In genomic region chr2:29439857-29440502, GRCm38 (mm10) we compare ENCODE assay signal across 15 mouse cellular contexts.
A peak's percentile ranks its signal among the peaks of the same experiment; 100 is the strongest.
DNase-seq lines count a peak whose midpoint lies in the region; ATAC-seq and TF ChIP-seq lines count a peak whose summit lies in the region.
"Had no signal": no experiment of that assay in that cellular context is flagged by ENCODE, and none has a peak within 500 bp of the region (broad histone marks: within the 10 kb centered on the region; RNA-seq: fewer than 3 reads in every experiment).

No protein-coding gene starts in this region.

- no peak for DNase-seq in left cerebral cortex, adult 2 months (ENCODE audit: extremely low spot score in 1 of 2, low spot score in 2 of 2)
- DNase-seq in left cerebral cortex, adult 9 months (ENCODE audit: low spot score in 2 of 2) = no peak
- no peak for DNase-seq in spleen, adult 2 months (ENCODE audit: low read depth in 1 of 2, low spot score in 2 of 2)
- DNase-seq in spleen, adult 18-20 months = no peak
- DNase-seq in cerebellum, adult 9-11 months = no peak
- no peak for DNase-seq in lung, postnatal 14 days
- DNase-seq in gastrocnemius, postnatal 10 days = no peak
- DNase-seq: adrenal gland, postnatal 36 days; cerebellum, adult 9-10 months; embryo, embryonic 11 days; heart, postnatal 36 days; liver, embryonic 13.5 days had no signal

- ATAC-seq in forebrain, embryonic 13.5 days = no peak; the same call in 1 of the 2 replicates
- ATAC-seq: inflammation-experienced regulatory T-cells, adult 6 months had no signal

- H3K4me3 ChIP-seq in left cerebral cortex, adult 2 months = no peak overlapping the region
- no peak overlapping the region for H3K4me3 ChIP-seq in spleen, adult 2 months (ENCODE audit: extremely low read depth, insufficient read depth, insufficient read length)
- H3K4me3 ChIP-seq in forebrain, embryonic 13.5 days = no peak overlapping the region
- H3K4me3 ChIP-seq: heart, embryonic 13.5 days; liver, embryonic 13.5 days had no signal

- no peaks in the 10 kb centered on the region for H3K4me1 ChIP-seq in spleen, adult 2 months (ENCODE audit: control insufficient read depth, insufficient read depth, insufficient read length)
- peaks cover 65% of the 10 kb centered on the region for H3K4me1 ChIP-seq in forebrain, embryonic 13.5 days

- no peaks in the 10 kb centered on the region for H3K36me3 ChIP-seq in spleen, adult 2 months (ENCODE audit: control insufficient read depth, insufficient read depth, low read length)
- no peaks in the 10 kb centered on the region for H3K36me3 ChIP-seq in forebrain, embryonic 13.5 days (ENCODE audit: poor library complexity, severe bottlenecking)
- H3K36me3 ChIP-seq: heart, embryonic 13.5 days; liver, embryonic 13.5 days had no signal

- H3K9me3 ChIP-seq in forebrain, embryonic 13.5 days (replicated peaks) = no peaks in the 10 kb centered on the region
- H3K9me3 ChIP-seq: heart, embryonic 13.5 days; liver, embryonic 13.5 days had no signal

- H3K9ac ChIP-seq in forebrain, embryonic 13.5 days = no peak overlapping the region
- H3K9ac ChIP-seq: heart, embryonic 13.5 days; liver, embryonic 13.5 days had no signal

- WGBS in spleen, adult 2 months = 75% methylated on average over 7 of the region's 7 CpGs
- WGBS in forebrain, embryonic 13.5 days = 17% methylated on average over 7 of the region's 7 CpGs

- no peak for TF ChIP-seq POLR2A in spleen, adult 2 months (IDR thresholded peaks at IDR 0.05; ENCODE audit: low read depth, low read length)

- H3K27me3 ChIP-seq in spleen, adult 2 months (ENCODE audit: control insufficient read depth, insufficient read depth, low read length) = no peaks in the 10 kb centered on the region
- no peaks in the 10 kb centered on the region for H3K27me3 ChIP-seq in forebrain, embryonic 13.5 days
- H3K27me3 ChIP-seq: heart, embryonic 13.5 days; liver, embryonic 13.5 days had no signal

- H3K27ac ChIP-seq in left cerebral cortex, adult 2 months = peak overlapping the region; percentile 24; the same call in 1 of the 2 replicates
- peak overlapping the region; percentile 15; the same call in 1 of the 2 replicates for H3K27ac ChIP-seq in spleen, adult 2 months (ENCODE audit: insufficient read depth, low read length)
- peak overlapping the region; percentile 72 for H3K27ac ChIP-seq in forebrain, embryonic 13.5 days
- H3K27ac ChIP-seq: heart, embryonic 13.5 days; liver, embryonic 13.5 days had no signal

- H3K4me2 ChIP-seq in forebrain, embryonic 13.5 days = no peak overlapping the region
- H3K4me2 ChIP-seq: heart, embryonic 13.5 days; liver, embryonic 13.5 days had no signal

- TF ChIP-seq CTCF in left cerebral cortex, adult 2 months (IDR thresholded peaks at IDR 0.05) = no peak
- no peak for TF ChIP-seq CTCF in spleen, adult 2 months (IDR thresholded peaks at IDR 0.05; ENCODE audit: extremely low read depth, insufficient read depth, insufficient read length, insufficient replicate concordance)

- intact Hi-C loops in left cerebral cortex, adult 2 months (cut with DNase I) = no loop called here

Comparison
In these comparisons a context has a peak if more than half of its experiments do, and no peak if none do; other contexts are left out.
1. H3K27ac ChIP-seq: peak in every context shown above with its lines; median percentile 72 in forebrain, embryonic 13.5 days; 24 in left cerebral cortex, adult 2 months; 15 in spleen, adult 2 months.